Mouse (Mus musculus) cerebellum, adult 2 months (tissue): ENCODE measurements around the gene Hmga1. TPM values are rescaled to one million over a fixed set of nuclear protein-coding genes. Genes with fewer than 3 reads are reported as not detected.

Experiments
- DNase-seq, 2 experiments: peaks; one replicate each; pipeline ENCODE4 v3.0.0; 2021
- H3K27ac ChIP-seq: fragments of 200-500 bp; 2 replicates; pipeline ENCODE4 v1.5.1; 2012; ENCODE audit warnings: low read length, control low read depth, inconsistent platforms; ENCODE audit not compliant: insufficient read depth
- H3K27me3 ChIP-seq: fragments of 200-500 bp; 2 replicates; pipeline ENCODE4 v1.6.1; 2012; ENCODE audit warnings: inconsistent platforms, mild to moderate bottlenecking, low read length, moderate library complexity; ENCODE audit not compliant: control insufficient read depth, insufficient read depth
- H3K4me1 ChIP-seq: fragments of 200-500 bp; 2 replicates; pipeline ENCODE4 v1.6.1; 2011; ENCODE audit warnings: low read length; ENCODE audit not compliant: control insufficient read depth, insufficient read depth
- H3K4me3 ChIP-seq: fragments of 200-500 bp; replicated peaks from 2 replicates; pipeline ENCODE3; 2011; ENCODE audit warnings: mild to moderate bottlenecking, low read depth, low read length, control low read depth; ENCODE audit not compliant: insufficient read depth
- CTCF ChIP-seq: fragments of 200-500 bp; IDR thresholded peaks from 2 replicates; pipeline ENCODE4 v1.5.1; 2011; ENCODE audit warnings: low read depth, mild to moderate bottlenecking, control low read depth, low read length, moderate library complexity, borderline replicate concordance; ENCODE audit not compliant: insufficient read depth
- POLR2A ChIP-seq: fragments of 200-500 bp; IDR thresholded peaks from 2 replicates; pipeline ENCODE4 v1.6.1; 2011; ENCODE audit warnings: low read length, control low read depth, borderline replicate concordance; ENCODE audit not compliant: insufficient read depth
- WGBS: fragments of 180-500 bp; shearing (Covaris S2); methylation state at CpG from one replicate; pipeline ENCODE4 v1.1.7; 2018; 5-methylcytosine and 5-hydroxymethylcytosine counted together
- polyA plus RNA-seq: library from polyadenylated mRNA; depleted of rRNA; stranded (reverse); fragments of >200 nt; gene quantifications from 2 replicates; pipeline ENCODE4 v1.2.3, GENCODE M21; 2012; rRNA removed

Gene Hmga1
- polyA plus RNA-seq, 1 experiment: 133 TPM

GRCm38 (mm10) chr17:27603522-27604234 lies 47.4 kb downstream of the Hmga1 start:
- DNase-seq: peak; percentile 65 to 70
- Histone ChIP-seq H3K27me3 (no peaks in the 10 kb centered on the region), H3K4me3 (no peak overlapping the region), H3K4me1 (peaks cover 59% of the 10 kb centered on the region), H3K27ac (peak overlapping the region; percentile 70)
- TF ChIP-seq POLR2A (no peak), CTCF (no peak)
- WGBS: 24% methylated on average over 21 of the region's 21 CpGs

GRCm38 (mm10) chr17:27609576-27609975 lies 53.3 kb downstream of the Hmga1 start:
- DNase-seq: peak in 1 of 2 experiments; percentile 66
- peak overlapping the region; percentile 63; the same call in 1 of the 2 replicates for H3K27ac ChIP-seq

GRCm38 (mm10) chr17:27610679-27611518 lies 54.6 kb downstream of the Hmga1 start:
- Histone ChIP-seq H3K4me3 (no peak overlapping the region), H3K27me3 (no peaks in the 10 kb centered on the region), H3K27ac (peak overlapping the region; percentile 63), H3K4me1 (peaks cover 64% of the 10 kb centered on the region)
- TF ChIP-seq CTCF (no peak), POLR2A (no peak)
- DNase-seq: peak in 1 of 2 experiments; percentile 47
- 44% methylated on average over 10 of the region's 10 CpGs for WGBS

More at GRCm38 (mm10) chr17:27609576-27609975, 53.3 kb downstream of the Hmga1 start:
- Histone ChIP-seq H3K27me3 (no peaks in the 10 kb centered on the region), H3K4me1 (peaks cover 65% of the 10 kb centered on the region), H3K4me3 (no peak overlapping the region)
- TF ChIP-seq CTCF (no peak), POLR2A (no peak)
- WGBS: 34% methylated on average over 7 of the region's 7 CpGs

GRCm38 (mm10) chr17:27611519-27611884 lies 55.2 kb downstream of the Hmga1 start:
- Histone ChIP-seq H3K4me3 (no peak overlapping the region), H3K4me1 (peaks cover 60% of the 10 kb centered on the region), H3K27ac (peak overlapping the region; percentile 47), H3K27me3 (no peaks in the 10 kb centered on the region)
- no peak for DNase-seq
- TF ChIP-seq CTCF (no peak), POLR2A (no peak)
- WGBS: 47% methylated on average over 3 of the region's 3 CpGs

- Histone ChIP-seq H3K4me1 (peaks cover 60% of the 10 kb centered on the region), H3K27ac (peak overlapping the region; percentile 47), H3K27me3 (no peaks in the 10 kb centered on the region), H3K4me3 (no peak overlapping the region)
- WGBS: 59% methylated on average over 5 of the region's 5 CpGs
- no peak for DNase-seq
- TF ChIP-seq POLR2A (no peak), CTCF (no peak)
Observed at GRCm38 (mm10) chr17:27611994-27612393, 55.7 kb downstream of the Hmga1 start.

GRCm38 (mm10) chr17:27613016-27613415 lies 56.7 kb downstream of the Hmga1 start:
- no peak overlapping the region for H3K4me3 ChIP-seq
- TF ChIP-seq POLR2A: no peak
- no peak for TF ChIP-seq CTCF
- H3K27ac ChIP-seq: peak overlapping the region; percentile 62
- DNase-seq: peak in 1 of 2 experiments; percentile 58
- 7% methylated on average over 4 of the region's 4 CpGs for WGBS
- peaks cover 61% of the 10 kb centered on the region for H3K4me1 ChIP-seq
- no peaks in the 10 kb centered on the region for H3K27me3 ChIP-seq

Other genes with a start within 250 kb of the Hmga1 start
- gene Grm4, start 35.1 kb upstream of the Hmga1 start, polyA plus RNA-seq: 310 and 403 TPM in 2 replicates
- gene AI413582, start 9.3 kb downstream of the Hmga1 start, polyA plus RNA-seq: 98.9 and 104 TPM in 2 replicates
- gene Nudt3, start 67.0 kb downstream of the Hmga1 start, polyA plus RNA-seq: 336 and 366 TPM in 2 replicates
- gene RPS10-NUDT3, start 78.7 kb downstream of the Hmga1 start, polyA plus RNA-seq: 0.16 TPM in 2 replicates
- gene Rps10, start 80.2 kb downstream of the Hmga1 start, polyA plus RNA-seq: 479 and 488 TPM in 2 replicates
- 228 and 244 TPM in 2 replicates for gene Pacsin1, start 99.0 kb downstream of the Hmga1 start, polyA plus RNA-seq
- 1.2 and 1.3 TPM in 2 replicates for gene Spdef, start 172.5 kb downstream of the Hmga1 start, polyA plus RNA-seq